Mouse (Mus musculus): ENCODE data around the gene Galr3. TPM values are rescaled to one million over a fixed set of nuclear protein-coding genes. Genes with fewer than 3 reads are reported as not detected.

Galr3 gene
- polyA plus RNA-seq, 2 experiments, result 0.30 TPM; not detected in 1

GRCm38 (mm10) chr15:78998348-78998747 lies 43.3 kb upstream of the Galr3 start:
- H3K4me1 ChIP-seq (replicated peaks; ENCODE audit: control insufficient read depth in 2 of 2, insufficient read depth in 2 of 2, low read length in 1 of 2), result peaks cover 0 to 3% of the 10 kb centered on the region in 2 experiments; a peak in 2 of 4 replicates
- H3K27me3 ChIP-seq (ENCODE audit: control insufficient read depth, insufficient read depth, low read length), result no peaks in the 10 kb centered on the region
- no peak for ATAC-seq (ENCODE audit: insufficient read depth)
- H3K27ac ChIP-seq, result no peak overlapping the region
- peaks cover 22% of the 10 kb centered on the region for H3K36me3 ChIP-seq (replicated peaks; ENCODE audit: control insufficient read depth, insufficient read depth, low read depth)
- H3K4me2 ChIP-seq (ENCODE audit: low read depth), result no peak overlapping the region
- no peak overlapping the region for H3K9ac ChIP-seq (replicated peaks)
- DNase-seq (ENCODE audit: low read depth in 3 of 3, low spot score in 3 of 3), result no peak
- TF ChIP-seq CTCF (IDR thresholded peaks at IDR 0.05; ENCODE audit: low read depth) (no peak), EP300 (IDR thresholded peaks at IDR 0.05; ENCODE audit: low read depth) (no peak)
- H3K9me3 ChIP-seq (ENCODE audit: control insufficient read depth, low read length), result no peaks in the 10 kb centered on the region
- 78% methylated on average over 8 of the region's 8 CpGs for WGBS (ENCODE audit: insufficient replicate concordance)
- no peak overlapping the region for H3K4me3 ChIP-seq (ENCODE audit: insufficient read depth in 1 of 2, low read depth in 2 of 2, low read length in 2 of 2)

DNA sequence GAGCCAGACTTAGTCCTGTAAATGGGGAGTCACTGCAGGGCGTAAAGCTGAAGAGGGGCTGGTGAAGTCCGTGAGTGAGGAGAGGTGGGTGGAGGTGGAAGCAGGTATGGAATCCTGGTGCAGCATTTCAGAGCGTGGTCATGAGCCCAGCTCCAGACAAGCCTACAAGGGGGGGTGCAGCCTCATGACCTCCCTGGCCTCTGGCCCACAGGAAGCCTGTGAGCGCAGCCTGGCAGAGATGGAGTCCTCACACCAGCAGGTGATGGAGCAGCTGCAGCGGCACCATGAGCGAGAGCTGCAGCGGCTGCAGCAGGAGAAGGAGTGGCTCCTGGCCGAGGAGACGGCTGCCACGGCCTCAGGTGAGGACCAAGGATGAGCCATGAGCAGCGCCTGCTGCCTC lies 42.1 kb upstream of the Galr3 start:
- Histone ChIP-seq H3K9me3 (ENCODE audit: control insufficient read depth, low read length) (no peaks in the 10 kb centered on the region), H3K4me1 (replicated peaks; ENCODE audit: control insufficient read depth in 2 of 2, insufficient read depth in 2 of 2, low read length in 1 of 2) (peaks cover 0 to 3% of the 10 kb centered on the region in 2 experiments; a peak in 2 of 4 replicates), H3K4me3 (ENCODE audit: insufficient read depth in 1 of 2, low read depth in 2 of 2, low read length in 2 of 2) (no peak overlapping the region), H3K27me3 (ENCODE audit: control insufficient read depth, insufficient read depth, low read length) (no peaks in the 10 kb centered on the region), H3K4me2 (ENCODE audit: low read depth) (no peak overlapping the region), H3K36me3 (replicated peaks; ENCODE audit: control insufficient read depth, insufficient read depth, low read depth) (peaks cover 10% of the 10 kb centered on the region), H3K27ac (no peak overlapping the region), H3K9ac (replicated peaks) (no peak overlapping the region)
- WGBS (ENCODE audit: insufficient replicate concordance), result 73% methylated on average over 11 of the region's 11 CpGs
- ATAC-seq (ENCODE audit: insufficient read depth) (no peak), DNase-seq (ENCODE audit: low read depth in 3 of 3, low spot score in 3 of 3) (no peak)
- TF ChIP-seq CTCF (IDR thresholded peaks at IDR 0.05; ENCODE audit: low read depth) (no peak), EP300 (IDR thresholded peaks at IDR 0.05; ENCODE audit: low read depth) (no peak)

GRCm38 (mm10) chr15:79000357-79000791 lies 41.3 kb upstream of the Galr3 start:
- peaks cover 0 to 3% of the 10 kb centered on the region in 2 experiments; a peak in 2 of 4 replicates for H3K4me1 ChIP-seq (replicated peaks; ENCODE audit: control insufficient read depth in 2 of 2, insufficient read depth in 2 of 2, low read length in 1 of 2)
- DNase-seq (ENCODE audit: low read depth in 3 of 3, low spot score in 3 of 3) (no peak), ATAC-seq (ENCODE audit: insufficient read depth) (no peak)
- no peak overlapping the region for H3K9ac ChIP-seq (replicated peaks)
- no peak for TF ChIP-seq EP300 (IDR thresholded peaks at IDR 0.05; ENCODE audit: low read depth)
- TF ChIP-seq CTCF (IDR thresholded peaks at IDR 0.05; ENCODE audit: low read depth), result no peak
- H3K4me2 ChIP-seq (ENCODE audit: low read depth), result no peak overlapping the region
- no peak overlapping the region for H3K4me3 ChIP-seq (ENCODE audit: insufficient read depth in 1 of 2, low read depth in 2 of 2, low read length in 2 of 2)
- no peak overlapping the region for H3K27ac ChIP-seq
- H3K36me3 ChIP-seq (replicated peaks; ENCODE audit: control insufficient read depth, insufficient read depth, low read depth), result peaks cover 6% of the 10 kb centered on the region; the same call in 1 of the 2 replicates
- 62% methylated on average over 7 of the region's 7 CpGs for WGBS (ENCODE audit: insufficient replicate concordance)
- no peaks in the 10 kb centered on the region for H3K27me3 ChIP-seq (ENCODE audit: control insufficient read depth, insufficient read depth, low read length)
- H3K9me3 ChIP-seq (ENCODE audit: control insufficient read depth, low read length), result no peaks in the 10 kb centered on the region

GRCm38 (mm10) chr15:79001559-79001958 lies 40.1 kb upstream of the Galr3 start:
- ATAC-seq (ENCODE audit: insufficient read depth) (no peak), DNase-seq (ENCODE audit: low read depth in 3 of 3, low spot score in 3 of 3) (no peak)
- WGBS (ENCODE audit: insufficient replicate concordance), result 87% methylated on average over 5 of the region's 5 CpGs
- Histone ChIP-seq H3K4me3 (ENCODE audit: insufficient read depth in 1 of 2, low read depth in 2 of 2, low read length in 2 of 2) (no peak overlapping the region), H3K27ac (no peak overlapping the region), H3K4me1 (replicated peaks; ENCODE audit: control insufficient read depth in 2 of 2, insufficient read depth in 2 of 2, low read length in 1 of 2) (no peaks in the 10 kb centered on the region), H3K27me3 (ENCODE audit: control insufficient read depth, insufficient read depth, low read length) (no peaks in the 10 kb centered on the region), H3K9ac (replicated peaks) (no peak overlapping the region), H3K9me3 (ENCODE audit: control insufficient read depth, low read length) (no peaks in the 10 kb centered on the region), H3K36me3 (replicated peaks; ENCODE audit: control insufficient read depth, insufficient read depth, low read depth) (peaks cover 6% of the 10 kb centered on the region; the same call in 1 of the 2 replicates), H3K4me2 (ENCODE audit: low read depth) (no peak overlapping the region)
- TF ChIP-seq EP300 (IDR thresholded peaks at IDR 0.05; ENCODE audit: low read depth) (no peak), CTCF (IDR thresholded peaks at IDR 0.05; ENCODE audit: low read depth) (no peak)

DNA sequence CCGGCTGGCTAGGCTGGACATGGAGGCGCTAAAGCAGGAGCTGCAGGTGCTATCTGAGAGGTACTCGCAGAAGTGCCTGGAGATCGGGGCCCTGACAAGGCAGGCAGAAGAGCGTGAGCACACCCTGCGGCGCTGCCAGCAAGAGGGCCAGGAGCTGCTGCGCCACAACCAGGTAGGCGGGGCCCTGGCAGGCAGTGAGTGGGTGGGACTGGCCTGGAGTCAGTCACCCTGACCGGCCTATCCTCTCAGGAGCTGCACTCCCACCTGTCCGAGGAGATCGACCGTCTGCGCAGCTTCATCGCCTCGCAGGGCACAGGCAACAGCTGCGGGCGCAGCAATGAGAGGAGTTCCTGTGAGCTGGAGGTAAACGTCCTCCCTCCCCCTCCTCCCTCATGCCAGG lies 39.6 kb upstream of the Galr3 start:
- no peaks in the 10 kb centered on the region for H3K27me3 ChIP-seq (ENCODE audit: control insufficient read depth, insufficient read depth, low read length)
- DNase-seq (ENCODE audit: low read depth in 3 of 3, low spot score in 3 of 3) (no peak), ATAC-seq (ENCODE audit: insufficient read depth) (no peak)
- H3K4me1 ChIP-seq (replicated peaks; ENCODE audit: control insufficient read depth in 2 of 2, insufficient read depth in 2 of 2, low read length in 1 of 2), result no peaks in the 10 kb centered on the region
- H3K36me3 ChIP-seq (replicated peaks; ENCODE audit: control insufficient read depth, insufficient read depth, low read depth), result peaks cover 6% of the 10 kb centered on the region; the same call in 1 of the 2 replicates
- no peaks in the 10 kb centered on the region for H3K9me3 ChIP-seq (ENCODE audit: control insufficient read depth, low read length)
- no peak overlapping the region for H3K4me3 ChIP-seq (ENCODE audit: insufficient read depth in 1 of 2, low read depth in 2 of 2, low read length in 2 of 2)
- no peak overlapping the region for H3K27ac ChIP-seq
- H3K4me2 ChIP-seq (ENCODE audit: low read depth), result no peak overlapping the region
- WGBS (ENCODE audit: insufficient replicate concordance), result 76% methylated on average over 19 of the region's 19 CpGs
- TF ChIP-seq EP300 (IDR thresholded peaks at IDR 0.05; ENCODE audit: low read depth) (no peak), CTCF (IDR thresholded peaks at IDR 0.05; ENCODE audit: low read depth) (no peak)
- no peak overlapping the region for H3K9ac ChIP-seq (replicated peaks)
